Mouse (Mus musculus): Measurements from ENCODE around the gene BC025920.

BC025920 gene

GRCm38 (mm10) chr10:81605974-81606751 is at the start of gene BC025920:
BC025920 (plus strand) TSS chr10:81606270.
- H3K9me3 ChIP-seq (ENCODE audit: low read length): peaks cover 26% of the 10 kb centered on the region
- peaks cover 46% of the 10 kb centered on the region for H3K4me1 ChIP-seq (replicated peaks; ENCODE audit: low read depth, low read length)
- H3K27me3 ChIP-seq (ENCODE audit: insufficient read depth, low read length): peaks cover 6% of the 10 kb centered on the region; the same call in 1 of the 2 replicates
- H3K4me3 ChIP-seq (replicated peaks; ENCODE audit: low read length): peak within 1 kb of the TSS; percentile 83
- H3K36me3 ChIP-seq (ENCODE audit: insufficient read depth, low read length): peaks cover 28% of the 10 kb centered on the region
- TF ChIP-seq CTCF (conservative IDR thresholded peaks at IDR 0.05; ENCODE audit: low read length) (no peak), POU5F1 (IDR thresholded peaks at IDR 0.05; ENCODE audit: borderline replicate concordance, low read length) (no peak), NANOG (IDR thresholded peaks at IDR 0.05; ENCODE audit: borderline replicate concordance, low read length) (peak; percentile 45; the same call in 1 of the 2 replicates)

- Histone ChIP-seq H3K9me3 (ENCODE audit: low read length) (peaks cover 3% of the 10 kb centered on the region; the same call in 1 of the 2 replicates), H3K36me3 (ENCODE audit: insufficient read depth, low read length) (peaks cover 2% of the 10 kb centered on the region; the same call in 1 of the 2 replicates), H3K4me1 (replicated peaks; ENCODE audit: low read depth, low read length) (peaks cover 72% of the 10 kb centered on the region)
Observed at GRCm38 (mm10) chr10:81556282-81556681, 49.8 kb upstream of the BC025920 start.

GRCm38 (mm10) chr10:81557491-81557890 is 48.6 kb upstream of the BC025920 start:
- H3K27me3 ChIP-seq (ENCODE audit: insufficient read depth, low read length): no peaks in the 10 kb centered on the region
- TF ChIP-seq CTCF (conservative IDR thresholded peaks at IDR 0.05; ENCODE audit: low read length): no peak
- no peak for TF ChIP-seq NANOG (IDR thresholded peaks at IDR 0.05; ENCODE audit: borderline replicate concordance, low read length)
- no peak for TF ChIP-seq POU5F1 (IDR thresholded peaks at IDR 0.05; ENCODE audit: borderline replicate concordance, low read length)
- peaks cover 72% of the 10 kb centered on the region for H3K4me1 ChIP-seq (replicated peaks; ENCODE audit: low read depth, low read length)

More at GRCm38 (mm10) chr10:81556282-81556681, 49.8 kb upstream of the BC025920 start:
- no peaks in the 10 kb centered on the region for H3K27me3 ChIP-seq (ENCODE audit: insufficient read depth, low read length)
- TF ChIP-seq CTCF (conservative IDR thresholded peaks at IDR 0.05; ENCODE audit: low read length) (peak; percentile 98), NANOG (IDR thresholded peaks at IDR 0.05; ENCODE audit: borderline replicate concordance, low read length) (no peak)
- H3K4me3 ChIP-seq (replicated peaks; ENCODE audit: low read length): no peak overlapping the region

GRCm38 (mm10) chr10:81559163-81559626 is 46.9 kb upstream of the BC025920 start, which contains the start of gene Aes:
Aes (plus strand) TSS chr10:81559488.
- H3K36me3 ChIP-seq (ENCODE audit: insufficient read depth, low read length): peaks cover 26% of the 10 kb centered on the region
- no peaks in the 10 kb centered on the region for H3K27me3 ChIP-seq (ENCODE audit: insufficient read depth, low read length)
- no peaks in the 10 kb centered on the region for H3K9me3 ChIP-seq (ENCODE audit: low read length)
- TF ChIP-seq POU5F1 (IDR thresholded peaks at IDR 0.05; ENCODE audit: borderline replicate concordance, low read length): no peak
- TF ChIP-seq NANOG (IDR thresholded peaks at IDR 0.05; ENCODE audit: borderline replicate concordance, low read length): no peak
- no peak for TF ChIP-seq CTCF (conservative IDR thresholded peaks at IDR 0.05; ENCODE audit: low read length)
- peaks cover 78% of the 10 kb centered on the region for H3K4me1 ChIP-seq (replicated peaks; ENCODE audit: low read depth, low read length)
- peak within 1 kb of the TSS; percentile 87 for H3K4me3 ChIP-seq (replicated peaks; ENCODE audit: low read length)

More at GRCm38 (mm10) chr10:81557491-81557890, 48.6 kb upstream of the BC025920 start:
- no peak overlapping the region for H3K4me3 ChIP-seq (replicated peaks; ENCODE audit: low read length)
- peaks cover 3% of the 10 kb centered on the region; the same call in 1 of the 2 replicates for H3K9me3 ChIP-seq (ENCODE audit: low read length)
- H3K36me3 ChIP-seq (ENCODE audit: insufficient read depth, low read length): peaks cover 14% of the 10 kb centered on the region

- Histone ChIP-seq H3K4me1 (replicated peaks; ENCODE audit: low read depth, low read length) (peaks cover 80% of the 10 kb centered on the region), H3K36me3 (ENCODE audit: insufficient read depth, low read length) (peaks cover 29% of the 10 kb centered on the region), H3K4me3 (replicated peaks; ENCODE audit: low read length) (peak overlapping the region; percentile 87), H3K27me3 (ENCODE audit: insufficient read depth, low read length) (no peaks in the 10 kb centered on the region), H3K9me3 (ENCODE audit: low read length) (no peaks in the 10 kb centered on the region)
- TF ChIP-seq CTCF (conservative IDR thresholded peaks at IDR 0.05; ENCODE audit: low read length): no peak
- no peak for TF ChIP-seq NANOG (IDR thresholded peaks at IDR 0.05; ENCODE audit: borderline replicate concordance, low read length)
- no peak for TF ChIP-seq POU5F1 (IDR thresholded peaks at IDR 0.05; ENCODE audit: borderline replicate concordance, low read length)
Observed at GRCm38 (mm10) chr10:81559627-81560539, 46.2 kb upstream of the BC025920 start.

- no peaks in the 10 kb centered on the region for H3K9me3 ChIP-seq (ENCODE audit: low read length)
- peak overlapping the region; percentile 87 for H3K4me3 ChIP-seq (replicated peaks; ENCODE audit: low read length)
- H3K36me3 ChIP-seq (ENCODE audit: insufficient read depth, low read length): peaks cover 39% of the 10 kb centered on the region
Observed at GRCm38 (mm10) chr10:81560719-81561459, 45.2 kb upstream of the BC025920 start.

GRCm38 (mm10) chr10:81562411-81562810 is 43.7 kb upstream of the BC025920 start:
- peaks cover 55% of the 10 kb centered on the region for H3K36me3 ChIP-seq (ENCODE audit: insufficient read depth, low read length)
- peaks cover 80% of the 10 kb centered on the region for H3K4me1 ChIP-seq (replicated peaks; ENCODE audit: low read depth, low read length)
- no peak for TF ChIP-seq NANOG (IDR thresholded peaks at IDR 0.05; ENCODE audit: borderline replicate concordance, low read length)
- TF ChIP-seq POU5F1 (IDR thresholded peaks at IDR 0.05; ENCODE audit: borderline replicate concordance, low read length): no peak
- TF ChIP-seq CTCF (conservative IDR thresholded peaks at IDR 0.05; ENCODE audit: low read length): no peak
- H3K9me3 ChIP-seq (ENCODE audit: low read length): no peaks in the 10 kb centered on the region
- peak overlapping the region; percentile 17; the same call in 1 of the 2 replicates for H3K4me3 ChIP-seq (replicated peaks; ENCODE audit: low read length)
- peaks cover 9% of the 10 kb centered on the region for H3K27me3 ChIP-seq (ENCODE audit: insufficient read depth, low read length)

More at GRCm38 (mm10) chr10:81560719-81561459, 45.2 kb upstream of the BC025920 start:
- Histone ChIP-seq H3K4me1 (replicated peaks; ENCODE audit: low read depth, low read length) (peaks cover 80% of the 10 kb centered on the region), H3K27me3 (ENCODE audit: insufficient read depth, low read length) (no peaks in the 10 kb centered on the region)
- TF ChIP-seq CTCF (conservative IDR thresholded peaks at IDR 0.05; ENCODE audit: low read length): no peak
- TF ChIP-seq NANOG (IDR thresholded peaks at IDR 0.05; ENCODE audit: borderline replicate concordance, low read length): no peak
- no peak for TF ChIP-seq POU5F1 (IDR thresholded peaks at IDR 0.05; ENCODE audit: borderline replicate concordance, low read length)
